Mouse (Mus musculus): ENCODE measurements around the gene D6Ertd527e. TPM values are rescaled to one million over a fixed set of nuclear protein-coding genes. Genes with fewer than 3 reads are reported as not detected.

D6Ertd527e gene
- polyA plus RNA-seq, 1 experiment from 2014 or later, result 0.12 TPM

GRCm38 (mm10) chr6:87138479-87138878 is 33.9 kb downstream of the D6Ertd527e start:
- no peak for DNase-seq (ENCODE audit: low spot score)
- Histone ChIP-seq H3K9me3 (no peaks in the 10 kb centered on the region), H3K27ac (replicated peaks) (no peak overlapping the region), H3K4me1 (peaks cover 11% of the 10 kb centered on the region), H3K27me3 (replicated peaks; ENCODE audit: low read depth, poor library complexity, severe bottlenecking) (no peaks in the 10 kb centered on the region), H3K4me3 (no peak overlapping the region), H3K36me3 (replicated peaks) (peaks cover 28% of the 10 kb centered on the region)
- 86% methylated on average over 5 of the region's 5 CpGs for WGBS

DNA sequence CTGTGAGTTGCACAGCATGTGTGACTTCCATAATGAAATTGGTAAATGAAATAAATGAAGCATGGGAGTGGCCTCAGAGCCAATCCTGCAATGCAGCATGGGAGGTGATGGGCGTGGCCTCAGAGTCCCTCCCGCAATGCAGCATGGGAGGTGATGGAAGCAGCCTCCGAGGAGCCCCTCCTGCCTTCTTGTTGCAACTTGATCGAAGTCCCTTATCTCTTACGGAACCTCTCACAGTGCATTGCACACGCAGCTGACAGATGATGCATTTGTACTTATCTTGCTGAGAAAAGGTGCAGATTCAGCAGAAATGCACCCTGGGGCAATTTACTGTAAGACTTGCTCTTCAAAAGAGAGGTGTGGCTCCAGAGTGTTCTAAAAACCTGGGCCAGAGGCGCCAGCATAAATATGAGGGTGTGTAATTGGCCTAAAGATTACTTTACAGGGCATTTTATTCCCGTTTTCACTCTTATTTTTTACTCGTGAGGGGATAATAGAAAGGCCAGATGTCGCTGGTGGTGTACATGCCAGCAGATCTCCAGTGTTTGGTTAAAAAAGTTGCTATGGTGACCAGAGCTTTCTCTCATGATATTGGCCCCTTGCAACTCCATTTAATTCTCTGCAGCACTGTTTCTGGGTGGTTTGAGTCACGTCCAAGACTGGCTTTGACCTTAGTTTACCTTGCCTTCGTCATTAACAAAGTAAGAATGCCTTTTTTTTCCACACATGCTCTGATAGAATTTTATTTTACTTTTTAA is 35.4 kb downstream of the D6Ertd527e start:
- 87% methylated on average over 12 of the region's 12 CpGs for WGBS
- Histone ChIP-seq H3K4me1 (peaks cover 10% of the 10 kb centered on the region), H3K27ac (replicated peaks) (no peak overlapping the region), H3K4me3 (no peak overlapping the region), H3K27me3 (replicated peaks; ENCODE audit: low read depth, poor library complexity, severe bottlenecking) (no peaks in the 10 kb centered on the region), H3K36me3 (replicated peaks) (peaks cover 21% of the 10 kb centered on the region), H3K9me3 (no peaks in the 10 kb centered on the region)
- DNase-seq (ENCODE audit: low spot score), result no peak

DNA sequence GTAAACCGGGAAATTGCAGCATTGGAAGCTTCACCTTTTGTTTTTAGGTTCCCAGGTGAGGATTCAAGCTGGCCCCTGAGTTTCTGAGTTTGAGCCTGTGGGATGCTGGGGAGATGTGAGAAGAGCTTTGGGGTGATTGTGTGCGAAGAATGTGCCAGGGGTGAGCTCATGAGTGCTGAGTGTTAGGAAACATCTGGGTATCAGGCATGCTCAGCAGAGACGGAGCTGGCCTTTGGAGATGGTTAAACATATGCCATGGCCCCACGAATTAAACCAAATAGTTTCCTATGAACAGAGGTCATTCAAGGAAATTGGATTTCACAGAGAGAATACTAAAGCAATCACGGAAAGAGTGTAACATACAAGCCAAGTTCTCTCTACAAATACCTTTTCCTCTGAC is 37.7 kb downstream of the D6Ertd527e start:
- Histone ChIP-seq H3K36me3 (replicated peaks) (no peaks in the 10 kb centered on the region), H3K27ac (replicated peaks) (0 out of 2 replicates have a peak overlapping the region, but pooled peaks have one; percentile 7), H3K27me3 (replicated peaks; ENCODE audit: low read depth, poor library complexity, severe bottlenecking) (no peaks in the 10 kb centered on the region), H3K9me3 (no peaks in the 10 kb centered on the region), H3K4me1 (peaks cover 8% of the 10 kb centered on the region), H3K4me3 (no peak overlapping the region)
- no peak for DNase-seq (ENCODE audit: low spot score)
- 80% methylated on average over 5 of the region's 5 CpGs for WGBS

DNA sequence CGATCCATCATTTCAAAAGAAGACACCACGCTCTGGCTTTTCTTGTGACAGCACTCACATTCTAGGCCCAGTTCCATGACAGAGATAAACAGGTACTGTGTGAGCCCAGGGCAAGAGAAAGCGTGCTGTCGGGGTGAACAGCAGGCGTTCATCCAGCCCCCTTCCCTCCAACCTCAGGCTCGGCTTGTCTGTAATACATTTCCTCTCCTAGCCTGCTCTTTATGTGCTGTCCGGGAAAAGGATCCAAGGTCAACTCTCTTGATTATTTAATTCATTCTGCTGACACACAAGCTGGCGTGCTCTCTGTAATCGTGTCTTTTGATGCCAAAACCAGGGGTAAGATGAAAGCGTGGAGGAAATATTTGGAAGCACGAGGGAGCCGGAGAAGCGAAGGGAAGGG is 39.0 kb downstream of the D6Ertd527e start:
- H3K36me3 ChIP-seq (replicated peaks), result no peaks in the 10 kb centered on the region
- H3K4me3 ChIP-seq, result no peak overlapping the region
- 82% methylated on average over 13 of the region's 13 CpGs for WGBS
- no peaks in the 10 kb centered on the region for H3K27me3 ChIP-seq (replicated peaks; ENCODE audit: low read depth, poor library complexity, severe bottlenecking)
- DNase-seq (ENCODE audit: low spot score), result no peak
- H3K9me3 ChIP-seq, result no peaks in the 10 kb centered on the region
- H3K27ac ChIP-seq (replicated peaks), result no peak overlapping the region
- peaks cover 8% of the 10 kb centered on the region for H3K4me1 ChIP-seq

DNA sequence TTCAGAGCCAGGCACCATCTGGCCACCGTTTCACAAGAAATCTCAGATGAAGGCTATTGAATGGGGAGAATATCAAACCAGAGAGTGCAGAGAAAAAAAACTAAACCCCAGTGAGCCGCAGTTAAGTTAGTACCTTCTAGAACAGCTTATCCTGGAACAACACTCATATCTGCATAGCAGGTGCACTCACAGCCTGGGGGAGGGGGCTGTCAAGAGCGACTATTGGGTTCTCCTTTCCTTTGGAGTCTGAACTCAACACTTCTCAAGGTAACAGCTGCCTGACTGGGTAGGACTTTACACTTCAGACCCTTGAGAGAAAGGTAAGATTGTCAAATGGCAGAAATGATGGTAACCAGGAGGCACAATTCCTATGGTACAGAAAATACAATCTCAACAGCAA is 43.4 kb downstream of the D6Ertd527e start:
- no peak overlapping the region for H3K4me3 ChIP-seq
- H3K9me3 ChIP-seq, result no peaks in the 10 kb centered on the region
- H3K4me1 ChIP-seq, result peaks cover 24% of the 10 kb centered on the region
- H3K27me3 ChIP-seq (replicated peaks; ENCODE audit: low read depth, poor library complexity, severe bottlenecking), result no peaks in the 10 kb centered on the region
- no peak overlapping the region for H3K27ac ChIP-seq (replicated peaks)
- DNase-seq (ENCODE audit: low spot score), result no peak
- H3K36me3 ChIP-seq (replicated peaks), result no peaks in the 10 kb centered on the region; the same call in 1 of the 2 replicates
- WGBS, result 80% methylated on average over 3 of the region's 3 CpGs

GRCm38 (mm10) chr6:87150471-87150870 is 45.9 kb downstream of the D6Ertd527e start:
- no peak overlapping the region for H3K4me3 ChIP-seq
- H3K27ac ChIP-seq (replicated peaks), result no peak overlapping the region
- 84% methylated on average over 7 of the region's 7 CpGs for WGBS
- H3K27me3 ChIP-seq (replicated peaks; ENCODE audit: low read depth, poor library complexity, severe bottlenecking), result no peaks in the 10 kb centered on the region
- no peaks in the 10 kb centered on the region for H3K9me3 ChIP-seq
- H3K4me1 ChIP-seq, result peaks cover 25% of the 10 kb centered on the region
- H3K36me3 ChIP-seq (replicated peaks), result peaks cover 2% of the 10 kb centered on the region; the same call in 1 of the 2 replicates
- no peak for DNase-seq (ENCODE audit: low spot score)

GRCm38 (mm10) chr6:87151427-87151826 is 46.9 kb downstream of the D6Ertd527e start:
- no peaks in the 10 kb centered on the region for H3K27me3 ChIP-seq (replicated peaks; ENCODE audit: low read depth, poor library complexity, severe bottlenecking)
- no peak overlapping the region for H3K4me3 ChIP-seq
- peaks cover 25% of the 10 kb centered on the region for H3K4me1 ChIP-seq
- WGBS, result 69% methylated on average over 8 of the region's 8 CpGs
- H3K36me3 ChIP-seq (replicated peaks), result peaks cover 2% of the 10 kb centered on the region; the same call in 1 of the 2 replicates
- no peaks in the 10 kb centered on the region for H3K9me3 ChIP-seq
- no peak for DNase-seq (ENCODE audit: low spot score)
- peak overlapping the region; percentile 66; the same call in 1 of the 2 replicates for H3K27ac ChIP-seq (replicated peaks)

GRCm38 (mm10) chr6:87152461-87153230 is 48.1 kb downstream of the D6Ertd527e start:
- H3K4me3 ChIP-seq, result no peak overlapping the region
- H3K4me1 ChIP-seq, result peaks cover 25% of the 10 kb centered on the region
- H3K9me3 ChIP-seq, result no peaks in the 10 kb centered on the region
- no peak for DNase-seq (ENCODE audit: low spot score)
- WGBS, result 80% methylated on average over 21 of the region's 21 CpGs
- peak overlapping the region; percentile 66 for H3K27ac ChIP-seq (replicated peaks)
- H3K36me3 ChIP-seq (replicated peaks), result peaks cover 2% of the 10 kb centered on the region; the same call in 1 of the 2 replicates
- H3K27me3 ChIP-seq (replicated peaks; ENCODE audit: low read depth, poor library complexity, severe bottlenecking), result no peaks in the 10 kb centered on the region

DNA sequence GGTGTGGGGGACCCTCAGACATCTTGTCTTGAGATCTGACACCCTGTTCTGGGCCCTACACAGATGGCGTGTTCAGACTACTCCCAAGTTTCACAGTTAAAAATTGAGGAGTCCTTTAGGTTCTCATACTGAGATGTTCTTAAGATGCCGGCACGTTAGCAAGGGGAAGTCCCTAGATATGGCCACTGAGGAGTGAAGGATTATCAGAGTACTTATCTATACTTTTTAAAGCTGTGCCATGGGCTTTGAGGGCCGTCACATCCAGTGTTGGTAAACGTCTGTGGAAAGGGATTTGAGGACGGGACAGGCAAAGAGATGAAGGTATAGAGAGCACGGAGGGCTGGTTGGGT is 48.7 kb downstream of the D6Ertd527e start:
- 88% methylated on average over 7 of the region's 7 CpGs for WGBS
- H3K36me3 ChIP-seq (replicated peaks), result peaks cover 2% of the 10 kb centered on the region; the same call in 1 of the 2 replicates
- no peak for DNase-seq (ENCODE audit: low spot score)
- H3K4me1 ChIP-seq, result peaks cover 25% of the 10 kb centered on the region
- H3K4me3 ChIP-seq, result no peak overlapping the region
- peak overlapping the region; percentile 66 for H3K27ac ChIP-seq (replicated peaks)
- H3K9me3 ChIP-seq, result no peaks in the 10 kb centered on the region
- H3K27me3 ChIP-seq (replicated peaks; ENCODE audit: low read depth, poor library complexity, severe bottlenecking), result no peaks in the 10 kb centered on the region

- no peak for DNase-seq (ENCODE audit: low spot score)
- 77% methylated on average over 3 of the region's 3 CpGs for WGBS
- H3K27ac ChIP-seq (replicated peaks), result no peak overlapping the region
- H3K4me3 ChIP-seq, result no peak overlapping the region
- H3K27me3 ChIP-seq (replicated peaks; ENCODE audit: low read depth, poor library complexity, severe bottlenecking), result no peaks in the 10 kb centered on the region
- H3K36me3 ChIP-seq (replicated peaks), result peaks cover 2% of the 10 kb centered on the region; the same call in 1 of the 2 replicates
- peaks cover 25% of the 10 kb centered on the region for H3K4me1 ChIP-seq
- no peaks in the 10 kb centered on the region for H3K9me3 ChIP-seq
These were observed 49.3 kb downstream of the D6Ertd527e start for GRCm38 (mm10) chr6:87153836-87154235.

GRCm38 (mm10) chr6:87158062-87158623 is 53.6 kb downstream of the D6Ertd527e start:
- 83% methylated on average over 7 of the region's 7 CpGs for WGBS

GRCm38 (mm10) chr6:87160196-87160595 is 55.6 kb downstream of the D6Ertd527e start:
- Histone ChIP-seq H3K4me1 (peaks cover 17% of the 10 kb centered on the region), H3K27ac (replicated peaks) (0 out of 2 replicates have a peak overlapping the region, but pooled peaks have one; percentile 6), H3K4me3 (no peak overlapping the region), H3K27me3 (replicated peaks; ENCODE audit: low read depth, poor library complexity, severe bottlenecking) (no peaks in the 10 kb centered on the region), H3K9me3 (no peaks in the 10 kb centered on the region), H3K36me3 (replicated peaks) (peaks cover 16% of the 10 kb centered on the region; the same call in 1 of the 2 replicates)
- DNase-seq (ENCODE audit: low spot score), result no peak
- 86% methylated on average over 5 of the region's 5 CpGs for WGBS

More at GRCm38 (mm10) chr6:87158062-87158623, 53.6 kb downstream of the D6Ertd527e start:
- no peak for DNase-seq (ENCODE audit: low spot score)
- Histone ChIP-seq H3K4me1 (peaks cover 17% of the 10 kb centered on the region), H3K27me3 (replicated peaks; ENCODE audit: low read depth, poor library complexity, severe bottlenecking) (no peaks in the 10 kb centered on the region), H3K36me3 (replicated peaks) (peaks cover 11% of the 10 kb centered on the region; the same call in 1 of the 2 replicates), H3K27ac (replicated peaks) (no peak overlapping the region), H3K9me3 (no peaks in the 10 kb centered on the region), H3K4me3 (no peak overlapping the region)
